Mouse (Mus musculus): Measurements from ENCODE around the gene Ptdss2.
A peak's percentile ranks its signal among the peaks of the same experiment; 100 is the strongest.

Gene Ptdss2

DNA sequence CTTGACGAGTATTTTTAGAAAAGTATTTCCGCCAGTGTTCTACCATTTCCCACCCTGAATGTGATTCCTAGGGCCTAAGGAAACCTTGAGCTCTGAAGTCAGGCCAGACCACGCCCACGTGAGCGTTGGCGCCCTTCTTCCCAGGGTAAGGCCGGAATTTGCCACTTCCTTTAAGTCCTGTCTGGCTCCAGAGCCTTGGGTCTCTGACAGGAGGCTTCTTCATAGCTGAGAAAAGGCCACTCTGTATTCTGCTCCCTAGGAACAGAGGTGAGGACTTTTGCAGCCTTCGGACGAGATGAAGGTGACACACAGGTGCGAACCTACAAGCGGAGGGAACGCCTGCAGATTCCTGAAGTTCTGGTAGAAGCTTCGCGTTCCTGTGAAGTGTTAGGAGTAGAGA lies at the start of gene Ptdss2:
Ptdss2 (plus strand) TSS at position 138 of the 400 bp plus-strand sequence.
- no peak for DNase-seq (ENCODE audit: low read depth)

DNA sequence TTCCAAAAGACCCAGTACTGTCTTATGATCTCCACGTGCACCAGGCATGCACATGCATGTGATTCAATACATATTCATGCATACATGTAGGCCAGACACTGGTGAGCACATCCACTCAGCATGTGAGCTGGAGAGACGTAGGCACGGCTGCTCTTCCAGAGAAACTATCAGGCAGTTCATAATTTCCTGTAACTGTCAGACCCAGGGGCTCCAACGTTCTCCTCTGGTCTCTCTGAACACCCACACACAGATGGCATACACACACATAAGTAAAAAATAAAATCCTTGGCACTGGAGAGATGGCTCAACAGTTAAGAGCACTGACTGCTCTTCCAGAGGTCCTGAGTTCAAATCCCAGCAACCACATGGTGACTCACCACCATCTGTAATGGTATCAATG lies 48.4 kb upstream of the Ptdss2 start:
- DNase-seq (ENCODE audit: low read depth): no peak

DNA sequence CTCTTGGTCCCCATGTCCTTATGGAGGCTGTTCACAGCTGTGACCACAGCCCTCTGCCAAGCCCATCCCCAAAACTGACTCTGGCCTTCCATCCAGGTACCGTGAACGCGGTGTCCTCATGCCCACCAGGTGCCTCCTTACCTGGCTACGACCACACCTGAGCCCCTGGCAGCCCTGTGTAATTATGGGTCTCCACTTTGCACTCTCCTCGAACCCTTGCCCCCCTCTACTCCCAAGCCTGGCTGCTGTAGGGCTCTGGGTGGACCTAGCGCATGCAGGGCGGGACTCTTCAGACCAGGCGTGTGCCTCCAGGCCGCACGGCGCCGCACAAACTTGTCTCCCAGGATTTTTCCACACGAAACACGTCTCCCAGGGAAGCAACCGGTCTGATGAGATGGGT lies 44.3 kb upstream of the Ptdss2 start, which contains the start of gene Pkp3:
Pkp3 (plus strand) TSS at position 378 of the 400 bp plus-strand sequence.
- no peak for DNase-seq (ENCODE audit: low read depth)

DNA sequence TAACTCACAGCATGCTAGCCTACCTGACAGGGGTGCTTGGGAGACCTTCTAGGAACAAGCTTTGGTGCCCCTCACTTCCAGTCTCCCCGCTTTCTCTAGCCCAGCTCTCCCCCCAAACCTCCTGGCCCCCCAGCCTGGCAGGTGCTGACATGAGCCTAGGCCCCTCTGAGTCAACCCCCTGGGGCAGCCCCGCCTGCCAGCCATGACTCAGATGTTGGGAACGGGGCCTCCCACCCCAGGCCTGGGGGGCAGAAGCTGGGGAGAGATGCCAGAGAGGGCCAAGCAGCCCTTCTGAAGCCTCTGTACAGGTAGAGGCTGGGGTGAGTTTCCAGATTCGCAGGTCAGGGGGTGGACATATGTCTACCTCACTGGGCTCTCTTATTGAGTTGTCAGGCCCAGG lies 43.3 kb upstream of the Ptdss2 start:
- DNase-seq (ENCODE audit: low read depth): no peak

DNA sequence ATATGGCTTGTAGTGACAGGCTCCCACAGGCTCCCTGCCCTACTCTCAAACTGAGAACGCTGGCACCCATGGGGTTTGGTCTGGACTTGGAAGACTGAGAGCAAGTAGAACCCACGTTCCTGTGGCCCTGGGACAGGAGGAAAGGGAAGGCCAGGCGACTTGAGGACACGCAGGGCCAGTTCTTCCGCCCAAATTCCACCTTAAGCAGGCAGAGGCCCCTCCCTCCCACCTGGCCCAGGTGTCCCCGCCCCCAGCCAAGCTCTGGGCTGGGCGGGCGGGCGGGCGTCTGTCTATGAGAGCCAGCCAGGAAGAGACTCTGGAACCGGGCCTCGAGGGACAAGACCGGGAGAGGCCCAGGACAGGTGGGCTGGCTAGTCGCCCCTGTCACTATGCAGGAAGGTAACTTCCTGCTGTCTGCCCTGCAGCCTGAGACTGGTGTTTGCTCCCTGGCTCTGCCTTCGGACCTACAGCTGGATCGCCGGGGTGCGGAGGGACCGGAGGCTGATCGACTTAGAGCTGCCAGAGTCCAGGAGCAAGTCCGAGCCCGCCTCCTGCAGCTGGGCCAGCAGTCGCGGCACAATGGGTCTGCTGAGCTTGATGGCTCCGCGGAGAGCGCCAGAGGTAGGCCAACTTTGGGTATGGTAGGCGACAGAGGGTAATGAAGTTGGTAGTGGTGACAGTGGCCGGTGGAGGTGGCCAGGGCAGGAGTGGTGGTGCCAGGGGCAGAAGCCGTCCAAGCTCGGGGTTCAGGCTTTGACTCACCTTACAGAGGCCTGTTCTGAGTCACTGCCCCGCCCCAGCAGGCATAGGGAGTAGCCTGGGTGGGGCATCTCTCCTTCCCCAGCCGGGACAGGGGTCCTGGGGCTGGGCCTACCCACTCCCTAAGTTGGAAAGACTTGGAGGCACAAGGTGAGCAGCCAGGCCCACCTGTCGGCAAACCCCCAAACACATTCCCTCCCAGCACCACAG lies 42.4 kb upstream of the Ptdss2 start:
- no peak for DNase-seq (ENCODE audit: low read depth)

DNA sequence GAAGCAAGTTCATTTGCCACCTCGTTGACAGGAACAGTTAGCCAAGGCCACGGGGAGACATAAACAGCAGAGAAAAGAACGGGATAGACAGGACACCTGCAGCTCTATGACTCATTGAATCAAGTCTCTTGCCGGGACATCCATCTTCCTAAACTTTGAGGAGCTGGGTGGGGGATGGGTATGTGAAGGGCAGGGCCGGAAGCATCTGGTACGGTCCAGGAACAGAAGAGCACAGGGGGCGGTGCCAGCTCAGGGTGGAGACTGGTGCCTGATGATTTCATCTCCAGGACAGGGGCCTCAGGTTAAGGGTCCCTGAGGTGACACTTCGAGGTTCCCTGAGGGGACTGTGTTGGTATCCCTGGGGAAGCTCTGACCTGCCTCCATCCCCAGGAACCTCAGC lies 34.3 kb upstream of the Ptdss2 start:
- DNase-seq (ENCODE audit: low read depth): no peak

DNA sequence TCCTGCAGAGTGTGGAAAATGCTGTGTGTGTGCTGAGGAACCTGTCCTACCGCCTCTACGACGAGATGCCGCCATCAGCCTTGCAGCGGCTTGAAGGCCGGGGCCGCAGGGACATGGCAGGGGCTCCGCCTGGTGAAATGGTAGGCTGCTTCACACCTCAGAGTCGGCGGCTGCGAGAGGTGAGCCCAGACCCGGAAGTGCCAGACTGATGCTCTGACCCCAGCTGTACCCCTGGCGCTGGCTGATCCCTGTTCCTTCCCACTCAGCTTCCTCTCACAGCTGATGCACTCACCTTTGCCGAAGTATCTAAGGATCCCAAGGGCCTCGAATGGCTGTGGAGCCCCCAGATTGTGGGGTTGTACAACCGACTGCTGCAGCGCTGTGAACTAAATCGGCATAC lies 33.7 kb upstream of the Ptdss2 start:
- DNase-seq (ENCODE audit: low read depth): no peak

DNA sequence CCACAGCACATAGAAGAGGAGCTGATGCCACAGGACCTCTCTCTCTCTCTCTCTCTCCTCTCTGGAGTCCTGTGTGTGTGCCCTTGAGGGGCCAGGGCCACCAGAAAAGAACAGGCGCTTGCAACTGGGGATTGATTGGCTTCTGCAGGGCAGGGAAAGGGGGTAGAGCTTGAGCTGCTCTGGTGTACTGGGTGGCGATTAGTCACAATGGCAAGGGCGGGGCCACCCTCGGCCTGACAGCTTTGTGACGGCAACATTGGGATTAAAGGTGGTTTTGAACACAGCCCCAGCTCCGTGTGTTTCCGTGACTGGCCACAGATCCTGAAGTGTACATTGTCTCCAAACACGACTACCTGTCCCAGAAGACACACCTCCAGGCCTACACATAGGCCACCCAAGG lies 32.0 kb upstream of the Ptdss2 start:
- DNase-seq (ENCODE audit: low read depth): no peak

DNA sequence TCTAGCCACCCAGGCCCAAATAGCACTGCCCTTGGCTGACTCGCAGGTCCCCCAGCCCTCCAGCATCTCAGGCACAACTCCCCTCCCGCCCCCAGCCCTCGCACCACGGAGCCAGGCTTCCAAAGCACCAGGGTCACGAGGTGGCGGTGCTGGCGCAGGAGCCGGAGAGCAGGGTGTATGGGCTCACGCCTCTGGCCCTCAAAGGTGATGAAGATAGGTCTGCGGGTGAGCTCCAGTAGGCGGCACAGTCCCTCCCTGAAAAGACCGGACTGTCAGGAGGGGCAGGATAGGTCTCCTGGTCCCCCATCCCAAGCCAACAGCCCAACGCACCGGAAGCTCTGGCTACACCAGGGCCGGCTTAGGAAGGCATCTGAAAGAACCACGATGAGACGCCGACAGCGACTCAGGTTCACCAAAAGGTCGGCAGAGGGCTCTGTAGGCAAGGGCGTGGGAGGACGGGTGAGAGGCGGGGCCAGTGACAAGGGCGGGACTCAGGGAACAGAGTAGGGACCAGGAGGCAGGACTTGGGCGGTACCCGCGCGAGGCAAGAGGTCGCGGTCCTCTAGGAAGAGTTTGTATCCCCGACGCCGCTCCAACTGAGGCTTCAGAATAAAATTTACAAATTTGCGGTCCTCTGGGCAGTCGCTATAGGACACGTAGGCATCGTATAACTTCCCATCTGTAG lies 30.0 kb upstream of the Ptdss2 start:
- peak; percentile 90 for DNase-seq (ENCODE audit: low read depth)

DNA sequence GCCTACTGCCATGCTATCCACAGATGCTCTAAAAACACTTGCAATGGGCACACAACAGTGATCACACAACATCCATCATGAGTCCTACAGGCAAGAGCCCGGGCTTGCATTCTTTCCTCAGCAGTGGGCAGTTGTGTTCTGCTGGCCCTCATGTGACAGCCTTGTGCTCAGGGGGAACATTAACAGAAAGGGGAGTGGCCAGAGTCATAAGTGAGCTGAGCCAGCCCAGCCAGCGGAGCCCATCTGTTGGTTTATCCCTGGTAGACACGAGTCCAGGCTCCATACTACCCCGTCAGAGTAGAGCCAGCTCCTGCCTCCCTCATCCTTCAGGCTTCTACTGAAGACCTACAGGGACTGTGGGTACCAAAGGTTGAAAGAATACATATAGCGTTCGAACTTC lies 28.2 kb upstream of the Ptdss2 start:
- no peak for DNase-seq (ENCODE audit: low read depth)

DNA sequence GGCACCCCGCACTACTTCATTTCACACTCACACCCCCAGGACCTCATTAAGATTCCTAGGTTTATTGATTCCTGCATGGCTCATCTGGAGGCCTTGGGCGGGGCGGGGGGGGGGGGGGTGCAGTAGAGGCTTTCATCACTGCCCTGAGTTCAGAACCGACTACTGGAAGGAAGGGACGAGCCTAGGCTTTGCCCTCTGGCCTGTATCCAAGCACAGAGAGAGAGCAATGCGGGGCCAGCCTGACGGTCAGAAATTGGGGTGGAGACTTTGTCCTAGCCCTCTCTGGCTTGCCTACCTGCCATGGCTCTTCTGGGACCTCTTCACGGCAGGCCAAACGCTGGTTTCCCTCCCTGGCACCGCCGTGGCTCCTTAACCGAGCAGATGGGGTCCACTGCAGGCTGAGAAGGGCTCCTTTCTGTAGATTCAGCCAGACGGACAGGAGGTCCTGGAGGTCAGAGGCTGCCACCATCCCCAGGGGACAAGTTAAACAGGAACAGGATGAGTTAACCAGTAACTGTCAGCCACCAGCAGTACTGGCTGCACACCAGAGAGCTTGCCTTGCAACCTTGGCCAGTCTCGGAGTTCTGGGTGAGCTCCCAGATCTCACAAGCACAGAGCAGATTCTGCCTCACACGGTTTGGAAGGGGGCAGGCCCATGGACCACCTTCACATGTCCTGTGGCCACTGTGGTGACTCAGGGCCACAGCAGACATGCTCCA lies 27.5 kb upstream of the Ptdss2 start:
- no peak for DNase-seq (ENCODE audit: low read depth)

DNA sequence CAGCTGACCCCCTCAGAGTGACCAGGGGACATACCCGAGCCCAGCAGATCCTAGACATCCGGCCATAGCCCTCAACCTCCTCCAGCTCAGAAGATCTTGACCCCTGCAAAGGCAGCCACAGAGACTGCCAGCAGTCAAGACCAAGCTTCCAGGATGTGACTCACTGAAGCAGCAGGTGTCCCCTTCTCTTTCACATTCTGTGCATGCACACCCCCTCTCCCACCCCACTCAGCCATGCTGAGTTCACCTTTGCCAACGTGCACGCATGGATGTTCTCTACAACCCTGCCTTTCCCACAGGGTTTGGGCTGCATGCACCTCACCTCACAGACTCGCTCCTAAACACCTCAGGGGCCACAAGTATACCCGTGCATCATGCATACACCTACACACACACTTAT lies 26.2 kb upstream of the Ptdss2 start:
- no peak for DNase-seq (ENCODE audit: low read depth)

DNA sequence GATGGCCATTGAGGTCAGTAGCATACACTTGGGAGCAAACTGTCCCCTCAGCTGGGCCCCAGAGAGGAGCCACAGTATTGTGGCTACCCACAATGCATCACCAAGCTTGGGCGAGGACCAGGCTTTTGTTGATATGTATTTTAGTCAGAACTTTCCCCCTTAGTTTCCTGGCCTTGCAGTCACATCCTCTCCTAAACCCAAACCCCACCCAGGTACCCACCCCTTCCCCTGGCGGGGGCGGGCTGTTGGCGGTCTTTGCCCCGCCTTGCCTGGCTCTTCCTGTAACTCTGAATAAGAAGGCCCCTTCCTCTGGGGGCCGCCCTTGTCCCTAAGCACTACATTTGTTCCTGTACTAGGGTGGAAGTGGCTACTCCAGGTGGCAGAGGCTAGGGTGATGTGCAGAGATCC lies 25.5 kb upstream of the Ptdss2 start:
- DNase-seq (ENCODE audit: low read depth): peak; percentile 53

DNA sequence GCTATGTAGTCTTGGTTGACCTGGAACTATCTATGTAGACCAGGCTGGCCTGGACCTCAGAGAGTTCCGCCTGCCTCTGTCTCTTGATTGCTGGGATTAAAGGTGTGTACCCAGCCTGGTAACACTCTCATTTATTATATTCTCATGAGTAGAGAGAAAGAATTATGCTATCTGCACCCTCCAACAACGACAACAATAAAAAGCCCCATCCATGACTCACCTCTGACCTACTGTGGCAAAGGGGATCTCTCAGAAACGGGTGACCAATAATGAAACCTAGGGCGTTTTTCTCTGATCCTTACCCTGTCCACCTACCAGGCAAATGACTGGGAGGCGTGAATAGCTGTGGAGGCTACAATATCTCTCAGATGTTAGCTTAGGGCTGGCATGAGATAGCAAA lies 25.0 kb upstream of the Ptdss2 start:
- DNase-seq (ENCODE audit: low read depth): no peak

DNA sequence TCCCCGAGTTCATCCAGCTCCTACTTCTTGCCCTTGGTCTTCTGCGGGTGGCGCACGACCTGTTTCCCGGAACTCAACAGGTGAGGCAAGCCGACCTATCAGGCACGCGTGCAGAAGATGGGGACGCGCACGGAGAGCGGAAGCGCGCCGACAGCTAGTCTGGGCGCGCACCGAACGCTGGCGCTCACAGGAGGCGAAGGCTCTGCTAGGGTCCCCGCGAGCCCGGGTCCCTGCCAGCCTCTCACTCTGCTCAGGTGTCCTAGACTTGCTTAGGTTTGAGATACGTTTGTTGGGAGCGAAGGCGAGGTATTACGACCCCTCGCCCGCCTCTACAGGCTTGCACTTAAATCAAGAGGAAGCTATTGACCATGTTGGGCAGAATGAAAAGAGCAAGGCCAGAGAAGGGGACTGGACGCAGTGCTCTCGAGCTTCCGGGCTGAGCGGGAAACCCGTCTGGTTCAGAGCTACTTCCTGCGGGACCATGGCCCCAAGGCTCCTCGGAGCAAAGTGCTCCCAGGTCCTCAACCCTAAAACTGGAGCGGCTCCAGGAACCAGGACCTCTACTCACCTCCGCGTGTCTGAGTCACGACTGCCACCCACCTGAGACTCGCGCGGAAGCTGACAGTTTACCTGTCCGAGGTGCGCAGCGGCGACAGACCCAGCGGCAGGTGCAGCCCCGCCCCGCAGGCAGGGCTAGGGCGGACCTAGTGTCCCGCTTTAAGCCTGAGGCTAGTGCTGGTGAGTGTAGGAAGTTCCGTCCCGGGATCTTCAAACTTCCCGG lies 22.1 kb upstream of the Ptdss2 start, which contains the start of gene Sigirr:
Sigirr (minus strand) TSS at position 662 of the 781 bp plus-strand sequence.
- no peak for DNase-seq (ENCODE audit: low read depth)

DNA sequence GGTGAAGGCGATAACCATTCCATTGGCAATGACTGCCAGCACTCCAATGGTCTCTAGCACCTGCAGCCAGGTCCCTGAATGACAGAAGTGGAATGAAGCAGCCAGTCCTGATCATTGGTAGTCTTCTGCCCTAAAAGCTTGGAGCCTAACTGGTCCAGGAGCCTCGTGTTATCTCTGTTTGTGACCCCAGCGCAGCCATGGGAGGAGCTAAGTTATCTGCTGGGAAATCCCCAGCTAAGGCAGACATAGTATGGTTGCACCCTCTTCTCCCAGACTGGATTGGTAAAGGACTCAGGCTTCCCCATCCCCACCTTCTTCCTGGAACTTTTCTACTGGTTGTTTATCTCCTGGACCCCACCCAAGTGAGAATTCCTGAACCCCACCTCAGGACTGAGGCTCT lies 19.0 kb upstream of the Ptdss2 start:
- peak; percentile 71 for DNase-seq (ENCODE audit: low read depth)

DNA sequence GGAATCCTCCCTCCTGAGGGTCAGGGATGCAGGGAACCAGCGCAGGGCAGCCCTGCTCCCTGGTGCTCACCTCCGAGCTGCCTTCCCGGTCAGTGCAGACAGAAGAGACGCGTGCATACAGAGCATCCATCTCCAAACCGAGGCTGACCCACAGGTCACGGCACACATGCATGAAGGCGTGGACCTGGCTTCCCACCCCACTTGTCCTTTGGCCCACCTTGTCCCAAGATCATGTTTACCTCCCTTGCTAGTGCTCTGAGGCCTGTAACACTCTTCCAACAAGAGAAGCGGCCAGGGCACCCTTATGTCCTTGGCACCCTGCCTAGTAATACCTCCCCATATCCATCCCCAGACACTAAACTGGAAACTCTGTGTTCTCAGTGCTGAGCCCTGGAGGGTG lies 6.3 kb upstream of the Ptdss2 start:
- DNase-seq (ENCODE audit: low read depth): no peak

DNA sequence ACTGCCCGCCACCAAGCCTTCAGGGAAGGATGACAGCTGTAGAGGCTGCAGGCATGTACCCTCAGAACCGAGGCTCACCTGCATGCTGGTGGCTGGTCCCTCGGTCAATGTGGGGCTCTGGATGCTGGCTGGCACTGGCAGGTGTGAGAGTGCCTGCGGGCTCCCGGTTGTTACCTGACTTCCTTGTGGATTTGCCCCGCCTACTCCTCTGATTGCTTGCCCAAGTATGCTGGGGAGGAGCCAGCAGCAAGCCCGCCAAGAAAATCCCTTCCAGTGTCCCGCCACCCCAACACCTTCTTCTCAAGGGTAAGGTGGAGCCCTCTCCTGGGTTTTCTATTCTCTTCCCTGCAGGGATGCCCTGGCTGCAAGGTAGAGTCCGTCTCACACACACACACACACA lies 4.5 kb upstream of the Ptdss2 start, which contains the start of gene Ano9:
Ano9 (minus strand) TSS at position 171 of the 400 bp plus-strand sequence.
- DNase-seq (ENCODE audit: low read depth): no peak

DNA sequence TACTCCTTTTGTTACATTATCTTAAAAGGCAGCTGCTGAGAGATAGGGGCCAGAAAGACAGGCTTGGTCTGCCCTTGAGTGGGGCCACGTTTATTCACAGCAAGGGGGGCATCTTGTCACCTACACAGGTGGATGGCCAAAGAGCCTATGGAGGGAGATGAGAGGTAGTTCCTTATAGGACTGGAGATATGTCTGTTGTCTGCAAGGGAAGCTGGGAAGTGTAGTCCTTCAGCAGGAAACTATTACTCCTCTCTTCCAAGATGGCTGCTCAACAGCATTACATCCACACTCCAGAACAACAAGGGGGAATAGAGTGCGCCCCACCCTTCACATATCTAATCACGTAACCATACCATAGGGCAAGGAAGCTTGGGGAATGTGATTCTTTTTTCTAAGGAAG lies 2.7 kb upstream of the Ptdss2 start:
- DNase-seq (ENCODE audit: low read depth): no peak

DNA sequence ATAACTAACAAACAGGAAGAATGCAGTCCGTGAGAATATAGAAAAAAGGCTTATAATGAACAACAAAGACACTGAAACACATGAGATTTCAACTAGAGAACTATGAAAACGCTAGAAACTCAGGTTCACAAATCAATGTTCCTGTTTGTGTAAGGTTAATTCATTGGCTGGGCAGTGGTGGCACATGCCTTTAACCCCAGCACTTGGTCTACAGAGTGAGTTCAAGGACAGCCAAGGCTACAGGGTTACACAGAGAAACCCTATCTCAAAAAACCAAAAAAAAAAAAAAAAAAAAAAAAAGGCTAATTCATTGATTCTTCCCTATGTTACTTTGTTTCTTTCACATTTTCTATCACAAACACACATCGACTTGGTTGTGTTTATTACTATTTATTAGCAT lies 1.6 kb upstream of the Ptdss2 start:
- no peak for DNase-seq (ENCODE audit: low read depth)

DNA sequence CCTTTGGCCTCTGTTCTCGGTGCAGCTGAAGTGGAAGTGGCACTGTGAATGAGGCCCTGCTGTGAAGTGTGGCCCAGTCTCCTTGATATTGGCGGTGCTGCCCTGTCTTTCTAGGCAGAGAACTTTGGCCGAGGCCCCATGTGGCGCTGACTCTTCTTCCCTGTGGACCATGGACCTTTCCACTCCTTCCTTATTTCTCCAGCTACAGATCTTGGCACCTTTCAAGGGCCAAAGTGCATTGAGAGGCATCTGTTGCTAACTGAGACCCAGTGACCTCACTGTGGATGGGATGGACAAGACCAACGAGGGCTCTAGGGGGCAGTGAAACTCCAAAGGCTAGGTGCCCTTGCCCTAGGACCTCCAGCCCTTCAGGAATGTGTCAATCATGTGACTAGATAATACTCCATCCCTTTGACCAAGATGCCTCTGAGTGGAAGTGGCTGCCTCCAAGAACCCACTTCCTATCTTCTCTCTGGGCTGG lies 1.1 kb upstream of the Ptdss2 start:
- DNase-seq (ENCODE audit: low read depth): no peak

All from c-Kit-positive CD71-positive TER-119-negative erythroid progenitor cells, embryonic 14.5 days (primary cell).